Mouse (Mus musculus): Measurements from ENCODE around the gene Naa10.

DNA sequence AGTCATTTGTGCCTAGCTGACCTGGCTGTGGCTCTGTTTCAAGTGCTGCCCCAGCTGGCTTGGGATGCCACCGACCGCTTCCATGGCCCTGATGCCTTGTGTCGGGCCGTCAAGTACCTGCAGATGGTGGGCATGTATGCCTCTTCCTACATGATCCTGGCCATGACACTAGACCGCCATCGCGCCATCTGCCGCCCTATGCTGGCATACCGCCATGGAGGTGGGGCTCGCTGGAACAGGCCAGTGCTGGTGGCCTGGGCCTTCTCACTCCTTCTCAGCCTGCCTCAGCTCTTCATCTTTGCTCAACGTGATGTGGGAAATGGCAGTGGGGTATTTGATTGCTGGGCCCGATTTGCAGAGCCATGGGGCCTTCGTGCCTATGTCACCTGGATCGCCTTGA lies 28.9 kb downstream of the Naa10 start:
- TF ChIP-seq POLR2A (IDR thresholded peaks at IDR 0.05; ENCODE audit: borderline replicate concordance, low read depth, low read length) (no peak), CTCF (IDR thresholded peaks at IDR 0.05; ENCODE audit: low read depth, low read length) (no peak)
